Mouse (Mus musculus) midbrain, embryonic 16.5 days (tissue): Measurements from ENCODE around the gene Cmas. TPM values are rescaled to one million over a fixed set of nuclear protein-coding genes. Genes with fewer than 3 reads are reported as not detected.
A peak's percentile ranks its signal among the peaks of the same experiment; 100 is the strongest.

ENCODE experiments used
- ATAC-seq: fragments of 200-750 bp; cut with Nextera tagmentation; 2 replicates; pipeline ENCODE4 v1.8.0; 2017; ENCODE audit warnings: moderate TSS enrichment
- H3K27ac ChIP-seq: fragments of 300-500 bp; sonication (generic); 2 replicates; pipeline ENCODE4 v1.5.1; 2014; ENCODE audit warnings: mild to moderate bottlenecking, low read length, mixed read lengths
- H3K27me3 ChIP-seq: fragments of 300-500 bp; sonication (generic); 2 replicates; pipeline ENCODE4 v1.6.1; 2014; ENCODE audit warnings: low read depth, low read length, mixed read lengths; ENCODE audit not compliant: control insufficient read depth, insufficient read depth
- H3K36me3 ChIP-seq: fragments of 300-500 bp; sonication (generic); 2 replicates; pipeline ENCODE4 v1.6.1; 2014; ENCODE audit warnings: mild to moderate bottlenecking, low read length, moderate library complexity, mixed read lengths; ENCODE audit not compliant: control insufficient read depth, insufficient read depth
- H3K4me1 ChIP-seq: fragments of 300-500 bp; sonication (generic); 2 replicates; pipeline ENCODE4 v1.6.1; 2014; ENCODE audit warnings: mild to moderate bottlenecking, low read length, mixed read lengths; ENCODE audit not compliant: control insufficient read depth, insufficient read depth
- H3K4me2 ChIP-seq: fragments of 300-500 bp; sonication (generic); 2 replicates; pipeline ENCODE4 v1.6.1; 2014; ENCODE audit warnings: mild to moderate bottlenecking, low read length, mixed read lengths
- H3K4me3 ChIP-seq: fragments of 300-500 bp; sonication (generic); 2 replicates; pipeline ENCODE4 v1.5.1; 2014; ENCODE audit warnings: low read depth, mild to moderate bottlenecking, low read length, moderate library complexity, mixed read lengths
- H3K9ac ChIP-seq: fragments of 300-500 bp; sonication (generic); 2 replicates; pipeline ENCODE4 v1.6.1; 2014; ENCODE audit warnings: low read depth, low read length, mixed read lengths
- H3K9me3 ChIP-seq: fragments of 300-500 bp; sonication (generic); replicated peaks from 2 replicates; pipeline ENCODE4 v1.6.1; 2014; ENCODE audit warnings: mild to moderate bottlenecking, low read length, mixed read lengths; ENCODE audit not compliant: control insufficient read depth, poor library complexity, severe bottlenecking
- WGBS: fragments of 180-500 bp; shearing (Covaris S2); extraction: QIAGEN DNeasy Blood & Tissue Kit; methylation state at CpG from one replicate; pipeline ENCODE4 v1.1.7; 2014; 5-methylcytosine and 5-hydroxymethylcytosine counted together
- polyA plus RNA-seq: library from polyadenylated mRNA; unstranded; fragments of >200 nt; fragmentation: Nextera tagmentation; extraction: Ambion mirVana; gene quantifications from 2 replicates; pipeline ENCODE4 v1.2.1, GENCODE M21; 2015

Cmas gene
- polyA plus RNA-seq, 1 experiment from 2014 or later, result 226 TPM

- no peaks in the 10 kb centered on the region for H3K27me3 ChIP-seq
- H3K4me2 ChIP-seq, result no peak overlapping the region
- 83% methylated on average over 7 of the region's 7 CpGs for WGBS
- no peak overlapping the region for H3K27ac ChIP-seq
- H3K9ac ChIP-seq, result no peak overlapping the region
- H3K36me3 ChIP-seq, result no peaks in the 10 kb centered on the region
- no peak overlapping the region for H3K4me3 ChIP-seq
- ATAC-seq, result no peak
- H3K4me1 ChIP-seq, result no peaks in the 10 kb centered on the region
- H3K9me3 ChIP-seq, result no peaks in the 10 kb centered on the region
These were observed 9.7 kb upstream of the Cmas start for GRCm38 (mm10) chr6:142746765-142747164.

- Histone ChIP-seq H3K27ac (no peak overlapping the region), H3K36me3 (no peaks in the 10 kb centered on the region), H3K27me3 (no peaks in the 10 kb centered on the region), H3K4me3 (no peak overlapping the region), H3K9me3 (no peaks in the 10 kb centered on the region), H3K9ac (no peak overlapping the region), H3K4me1 (no peaks in the 10 kb centered on the region), H3K4me2 (no peak overlapping the region)
- WGBS, result 91% methylated on average over 2 of the region's 2 CpGs
- no peak for ATAC-seq
These were observed 9.3 kb upstream of the Cmas start for GRCm38 (mm10) chr6:142747165-142747564.

GRCm38 (mm10) chr6:142748057-142748708 lies 8.3 kb upstream of the Cmas start:
- no peaks in the 10 kb centered on the region for H3K9me3 ChIP-seq
- no peaks in the 10 kb centered on the region for H3K4me1 ChIP-seq
- 84% methylated on average over 8 of the region's 8 CpGs for WGBS
- H3K27ac ChIP-seq, result no peak overlapping the region
- no peak for ATAC-seq
- H3K4me3 ChIP-seq, result no peak overlapping the region
- no peaks in the 10 kb centered on the region for H3K27me3 ChIP-seq
- no peak overlapping the region for H3K9ac ChIP-seq
- H3K4me2 ChIP-seq, result no peak overlapping the region
- H3K36me3 ChIP-seq, result no peaks in the 10 kb centered on the region

GRCm38 (mm10) chr6:142751365-142751764 lies 5.1 kb upstream of the Cmas start:
- Histone ChIP-seq H3K9me3 (no peaks in the 10 kb centered on the region), H3K27me3 (no peaks in the 10 kb centered on the region), H3K9ac (no peak overlapping the region), H3K4me3 (no peak overlapping the region), H3K4me1 (no peaks in the 10 kb centered on the region), H3K27ac (no peak overlapping the region), H3K4me2 (no peak overlapping the region), H3K36me3 (no peaks in the 10 kb centered on the region)
- peak; percentile 57 for ATAC-seq
- 59% methylated on average over 9 of the region's 9 CpGs for WGBS

- H3K9ac ChIP-seq, result no peak overlapping the region
- no peak overlapping the region for H3K4me2 ChIP-seq
- no peak overlapping the region for H3K27ac ChIP-seq
- WGBS, result 41% methylated on average over 14 of the region's 14 CpGs
- no peak for ATAC-seq
- H3K4me3 ChIP-seq, result no peak overlapping the region
- H3K9me3 ChIP-seq, result no peaks in the 10 kb centered on the region
- H3K36me3 ChIP-seq, result no peaks in the 10 kb centered on the region
- H3K27me3 ChIP-seq, result no peaks in the 10 kb centered on the region
- peaks cover 1% of the 10 kb centered on the region; the same call in 1 of the 2 replicates for H3K4me1 ChIP-seq
These were observed 3.9 kb upstream of the Cmas start for GRCm38 (mm10) chr6:142752331-142753246.

GRCm38 (mm10) chr6:142757334-142757965 lies 964 bp downstream of the Cmas start:
- Histone ChIP-seq H3K36me3 (no peaks in the 10 kb centered on the region; the same call in 1 of the 2 replicates), H3K4me3 (peak overlapping the region; percentile 65), H3K4me1 (peaks cover 24% of the 10 kb centered on the region), H3K27me3 (no peaks in the 10 kb centered on the region), H3K4me2 (peak overlapping the region; percentile 56), H3K9me3 (no peaks in the 10 kb centered on the region), H3K9ac (peak overlapping the region; percentile 89), H3K27ac (peak overlapping the region; percentile 86)
- ATAC-seq, result no peak
- WGBS, result 40% methylated on average over 10 of the region's 10 CpGs

- Histone ChIP-seq H3K4me1 (peaks cover 24% of the 10 kb centered on the region), H3K4me3 (peak overlapping the region; percentile 65), H3K4me2 (peak overlapping the region; percentile 56), H3K36me3 (no peaks in the 10 kb centered on the region; the same call in 1 of the 2 replicates), H3K27me3 (no peaks in the 10 kb centered on the region), H3K27ac (no peak overlapping the region), H3K9ac (no peak overlapping the region), H3K9me3 (no peaks in the 10 kb centered on the region)
- ATAC-seq, result no peak
- 92% methylated on average over 6 of the region's 6 CpGs for WGBS
These were observed 1.5 kb downstream of the Cmas start for GRCm38 (mm10) chr6:142757976-142758375.

- Histone ChIP-seq H3K4me2 (no peak overlapping the region), H3K27me3 (no peaks in the 10 kb centered on the region), H3K36me3 (no peaks in the 10 kb centered on the region; the same call in 1 of the 2 replicates), H3K9me3 (no peaks in the 10 kb centered on the region), H3K9ac (no peak overlapping the region), H3K4me1 (peaks cover 24% of the 10 kb centered on the region), H3K27ac (no peak overlapping the region), H3K4me3 (no peak overlapping the region)
- no peak for ATAC-seq
- 94% methylated on average over 6 of the region's 6 CpGs for WGBS
These were observed 2.1 kb downstream of the Cmas start for GRCm38 (mm10) chr6:142758562-142758961.
